Mouse (Mus musculus): ENCODE data around the gene Dcp1a. TPM values are rescaled to one million over a fixed set of nuclear protein-coding genes. Genes with fewer than 3 reads are reported as not detected.
A peak's percentile ranks its signal among the peaks of the same experiment; 100 is the strongest.
"Not testable (repeated sequence)": the region's sequence is repeated elsewhere in the genome, so short reads cannot be mapped to it uniquely, and the experiment has no call there.

Dcp1a gene
- total RNA-seq, 2 experiments from 2014 or later: 19.4 to 20.2 TPM

DNA sequence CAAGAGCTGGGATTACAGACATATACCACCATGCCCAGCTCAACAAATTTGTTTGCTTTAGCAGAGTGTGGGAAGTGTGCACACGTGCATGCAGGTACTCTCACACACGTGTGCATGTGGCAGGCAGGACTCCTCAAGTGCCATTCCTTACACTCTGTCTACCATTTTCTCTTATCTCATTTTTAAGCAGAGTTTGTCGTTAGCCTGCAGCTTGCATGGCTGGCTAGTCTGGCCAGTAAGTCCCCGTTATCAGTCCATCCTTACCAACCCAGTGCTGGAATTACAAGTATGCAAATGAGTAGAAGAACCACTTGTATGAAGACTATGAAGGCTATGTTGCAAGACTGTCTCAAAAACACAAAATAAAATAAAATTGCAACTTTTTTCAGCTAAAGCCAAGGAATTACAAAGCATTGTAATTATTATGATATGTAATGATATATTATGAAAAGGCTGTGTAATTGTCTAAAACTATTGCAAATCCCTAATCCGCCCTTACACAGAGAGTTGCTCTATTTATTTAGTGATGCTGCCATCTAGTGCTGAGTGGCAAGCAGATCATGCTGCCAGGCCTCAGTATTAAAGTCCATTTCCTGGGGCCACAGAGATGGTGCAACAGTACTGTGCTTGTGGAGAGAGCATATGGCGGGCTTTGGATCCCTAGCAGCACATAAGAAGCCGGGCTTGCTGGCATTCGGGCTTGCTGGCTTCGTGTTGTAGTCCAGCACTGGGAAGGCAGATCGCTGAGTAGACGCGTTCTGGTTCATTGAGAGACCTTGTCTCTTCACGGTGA, 36.8 kb downstream of the Dcp1a start:
- DNase-seq (ENCODE audit: extremely low spot score in 1 of 2, low spot score in 1 of 2): no peak

DNA sequence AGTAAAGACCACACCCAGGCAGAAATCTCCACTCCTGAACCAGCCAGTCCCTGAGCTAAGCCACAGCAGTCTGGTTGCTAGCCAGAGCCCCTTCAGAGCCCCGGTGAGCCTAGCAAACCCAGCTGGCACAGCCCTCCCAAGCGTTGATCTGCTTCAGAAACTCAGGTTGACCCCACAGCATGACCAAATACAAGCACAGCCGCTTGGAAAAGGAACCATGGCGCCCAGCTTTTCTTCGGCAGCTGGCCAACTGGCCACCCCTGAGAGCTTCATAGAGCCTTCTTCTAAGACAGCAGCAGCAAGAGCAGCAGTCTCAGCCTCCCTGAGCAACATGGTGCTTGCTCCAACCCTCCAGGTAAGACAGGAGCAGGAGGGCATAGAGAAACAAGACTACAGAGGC, 40.0 kb downstream of the Dcp1a start:
- no peak for DNase-seq (ENCODE audit: extremely low spot score in 1 of 2, low spot score in 1 of 2)

DNA sequence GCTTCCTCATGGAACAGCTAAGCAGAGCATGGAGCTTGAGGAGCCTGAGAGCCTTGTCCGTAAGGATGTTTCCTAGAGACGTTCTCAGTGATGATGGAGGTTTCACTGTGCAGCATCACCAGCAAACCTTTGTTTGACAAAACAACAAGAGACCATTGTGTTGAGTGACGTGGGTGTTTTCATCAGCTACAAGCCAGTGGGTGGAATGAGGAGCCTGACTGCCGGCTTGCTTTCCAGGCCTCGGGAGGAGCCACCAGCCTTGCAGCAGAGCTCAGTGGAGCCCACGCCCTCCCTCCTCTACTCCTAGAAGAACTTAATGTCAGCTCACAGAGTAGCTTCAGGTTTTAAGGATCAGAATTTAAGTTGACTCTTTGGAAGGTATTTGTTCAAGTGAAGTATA, 44.0 kb downstream of the Dcp1a start:
- no peak for DNase-seq (ENCODE audit: extremely low spot score in 1 of 2, low spot score in 1 of 2)

DNA sequence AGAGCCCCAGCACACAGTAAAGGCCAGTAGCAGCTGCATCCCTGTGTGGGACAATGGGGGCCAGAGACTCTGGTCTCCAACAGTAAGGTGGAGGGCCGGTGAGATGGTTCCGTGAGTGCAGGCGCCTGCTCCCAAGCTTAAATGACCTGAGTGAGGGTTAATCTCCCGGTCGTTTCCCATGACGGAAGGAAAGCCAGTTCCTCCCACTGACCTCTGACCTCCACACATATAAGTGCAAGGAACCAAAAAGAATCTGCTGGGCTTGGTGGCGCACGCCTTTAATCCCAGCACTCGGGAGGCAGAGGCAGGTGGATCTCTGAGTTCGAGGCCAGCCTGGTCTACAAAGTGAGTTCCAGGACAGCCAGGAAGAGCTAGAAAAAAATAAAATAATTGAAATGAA, 49.1 kb downstream of the Dcp1a start:
- DNase-seq (ENCODE audit: extremely low spot score in 1 of 2, low spot score in 1 of 2): no peak

DNA sequence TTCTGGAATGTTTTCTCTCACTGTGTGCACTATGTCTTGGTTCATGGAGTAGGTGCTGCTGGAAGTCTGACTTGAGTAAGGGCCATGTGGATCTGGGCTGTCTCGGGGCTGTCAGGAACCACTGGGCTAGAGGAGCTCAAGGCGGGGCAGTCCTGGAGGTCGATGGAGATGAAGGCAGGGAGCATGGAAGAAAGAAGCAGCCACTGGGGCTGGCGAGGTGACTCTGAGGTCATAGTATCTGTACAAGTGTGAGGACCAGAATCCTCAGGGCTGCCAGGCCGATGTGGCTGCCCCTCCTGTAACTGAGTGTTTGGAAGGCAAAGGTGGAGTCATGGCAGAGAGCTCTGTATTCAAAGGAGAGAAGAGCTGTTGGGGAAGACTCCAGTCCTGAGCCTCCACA, 49.6 kb downstream of the Dcp1a start:
- DNase-seq (ENCODE audit: extremely low spot score in 1 of 2, low spot score in 1 of 2): no peak

DNA sequence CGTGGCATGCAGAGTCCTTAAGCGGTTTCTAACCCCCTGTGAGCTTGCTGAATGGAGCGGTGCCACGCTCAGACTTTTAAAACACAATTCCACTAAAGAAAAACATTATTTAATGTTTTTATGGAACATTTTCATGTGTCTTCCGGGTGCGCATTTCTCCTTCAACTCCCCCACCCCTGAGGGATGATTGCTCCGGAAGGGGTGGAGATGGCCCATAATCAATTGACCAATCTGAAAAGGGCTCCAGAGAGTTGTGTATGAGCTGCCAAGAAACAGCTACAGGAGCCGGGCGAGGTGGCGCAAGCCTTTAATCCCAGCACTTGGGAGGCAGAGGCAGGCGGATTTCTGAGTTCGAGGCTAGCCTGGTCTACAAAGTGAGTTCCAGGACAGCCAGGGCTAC, 50.1 kb downstream of the Dcp1a start:
- DNase-seq (ENCODE audit: extremely low spot score in 1 of 2, low spot score in 1 of 2): no peak

DNA sequence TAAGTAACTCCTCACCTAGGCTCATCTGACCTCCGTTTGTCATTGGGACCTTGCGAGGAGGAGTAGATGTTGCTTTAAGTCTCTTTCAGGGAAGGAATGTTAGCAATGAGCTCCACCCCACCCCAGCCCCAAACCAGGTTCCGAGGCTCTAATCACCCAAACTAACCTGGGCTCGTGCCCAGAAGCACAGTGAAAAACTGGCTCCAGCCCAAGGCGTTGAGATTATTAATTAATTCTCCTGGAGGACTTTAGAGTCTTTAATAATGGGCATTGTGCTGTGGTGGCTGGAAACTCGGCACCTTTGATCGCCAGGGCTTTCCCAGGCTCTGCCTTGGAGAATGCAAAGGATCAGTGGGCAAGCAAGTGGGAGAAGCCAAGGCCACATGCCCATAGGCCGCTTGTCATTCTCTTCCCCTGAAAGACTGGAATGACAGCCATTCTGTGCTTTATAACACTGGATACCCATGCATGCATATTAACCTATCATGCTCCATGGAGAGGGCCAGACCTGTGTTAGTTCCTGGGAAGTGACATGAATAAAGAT, 51.5 kb downstream of the Dcp1a start:
- DNase-seq (ENCODE audit: extremely low spot score in 1 of 2, low spot score in 1 of 2): no peak

DNA sequence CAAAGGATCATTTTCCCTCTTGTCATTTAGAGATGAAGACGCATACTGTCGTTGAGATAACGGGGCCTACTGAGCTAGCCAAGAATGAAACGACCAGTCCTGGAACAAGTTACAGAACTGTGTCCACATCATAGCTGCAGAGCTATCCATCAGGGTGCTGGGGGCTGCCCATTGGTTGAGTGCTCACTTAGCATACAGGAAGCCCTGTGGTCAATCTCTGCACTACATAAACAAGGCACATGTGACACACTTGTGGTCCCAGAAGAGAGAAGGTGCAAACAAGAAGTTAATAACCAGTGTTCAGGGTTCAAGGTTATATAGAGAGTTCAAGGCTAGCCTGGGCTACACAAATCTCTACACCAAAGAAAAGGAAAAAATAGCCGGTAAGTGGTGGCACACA, 52.1 kb downstream of the Dcp1a start:
- DNase-seq (ENCODE audit: extremely low spot score in 1 of 2, low spot score in 1 of 2): no peak

DNA sequence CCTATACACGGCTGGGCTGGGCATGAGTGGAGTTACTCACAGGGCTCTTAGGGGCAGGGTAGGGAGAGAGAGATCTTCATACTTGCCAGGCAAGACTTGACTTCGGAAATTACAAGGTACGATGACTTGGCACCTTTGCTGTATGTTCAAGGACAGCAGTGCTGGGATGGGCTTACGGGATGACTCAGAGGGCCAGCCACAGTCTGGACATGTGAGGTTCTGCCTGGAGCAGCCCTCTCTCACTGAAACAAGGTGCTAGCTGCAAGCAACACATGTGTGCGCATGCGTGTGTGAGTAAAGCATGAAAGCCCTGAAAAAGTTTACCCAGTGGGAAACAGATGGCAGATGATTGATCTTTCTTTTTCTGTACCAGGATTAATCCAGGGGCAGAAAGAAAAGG, 52.6 kb downstream of the Dcp1a start:
- no peak for DNase-seq (ENCODE audit: extremely low spot score in 1 of 2, low spot score in 1 of 2)

DNA sequence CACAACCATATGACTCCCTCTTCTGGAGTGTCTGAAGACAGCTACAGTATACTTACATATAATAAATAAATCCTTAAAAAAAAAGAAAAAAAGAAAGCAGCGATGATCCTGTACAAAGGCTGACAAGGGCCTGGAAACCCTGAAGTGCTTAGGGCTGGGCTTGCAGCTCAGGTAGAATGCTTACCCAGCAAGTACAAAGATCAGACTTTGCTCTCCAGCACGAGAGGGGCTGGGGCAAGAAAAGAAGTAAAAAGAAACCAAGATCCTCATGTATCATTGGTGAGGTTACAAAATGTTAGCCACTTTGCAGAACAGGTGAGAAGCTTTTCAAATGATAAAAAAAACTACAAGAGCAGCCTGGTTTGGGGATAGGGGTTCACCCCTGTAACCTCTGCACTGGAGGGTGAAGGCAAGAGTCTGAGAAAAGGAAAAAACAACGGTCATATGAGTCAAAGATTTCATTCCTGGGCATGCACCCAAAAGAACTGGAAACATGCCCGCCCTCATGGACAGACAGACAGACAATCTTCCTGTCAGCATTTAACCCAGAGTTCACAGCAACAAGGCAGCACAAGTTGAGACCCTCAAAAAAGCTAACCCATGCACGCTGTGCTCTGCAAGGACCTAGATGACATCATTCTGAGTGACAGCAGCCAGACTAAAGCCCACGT, 54.6 kb downstream of the Dcp1a start:
- DNase-seq (ENCODE audit: extremely low spot score in 1 of 2, low spot score in 1 of 2): no peak

DNA sequence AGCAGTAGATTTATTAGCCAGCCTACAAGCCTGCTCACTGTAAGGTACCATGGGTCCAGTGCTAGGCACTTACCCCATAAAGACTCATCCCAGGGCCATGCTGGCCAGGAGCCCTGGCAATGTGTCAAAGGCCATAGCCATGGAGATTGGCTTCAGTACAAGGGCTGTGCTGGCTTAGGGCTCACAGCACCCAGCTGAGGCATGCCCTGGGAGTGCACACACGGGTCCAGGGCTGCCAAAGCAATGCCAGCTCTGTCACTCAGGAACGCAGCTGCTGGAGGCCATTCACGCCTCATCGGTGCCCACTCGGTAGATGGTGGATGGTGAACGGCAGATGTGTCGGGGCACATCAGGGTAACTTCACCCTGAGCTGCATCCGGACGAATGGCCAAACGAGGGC, 62.2 kb downstream of the Dcp1a start:
- DNase-seq (ENCODE audit: extremely low spot score in 1 of 2, low spot score in 1 of 2): peak in 1 of 2 experiments; percentile 56

DNA sequence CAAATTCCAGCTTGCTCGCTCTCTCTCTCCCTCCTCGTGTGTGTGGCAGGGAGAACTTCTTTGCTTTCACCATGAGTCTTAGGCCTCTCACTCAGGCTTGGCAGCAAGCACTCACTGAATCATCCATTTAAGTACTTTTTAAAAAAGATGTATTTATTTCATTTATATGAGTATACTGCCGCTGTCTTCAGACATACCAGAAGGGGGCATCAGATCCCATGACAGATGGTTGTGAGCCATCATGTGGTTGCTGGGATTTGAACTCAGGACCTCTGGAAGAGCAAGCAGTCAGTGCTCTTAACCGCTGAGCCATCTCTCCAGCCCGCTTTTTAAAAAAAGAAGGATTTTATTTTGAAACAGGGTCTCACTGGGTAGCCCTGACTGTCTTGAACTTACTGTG, 64.0 kb downstream of the Dcp1a start:
- not testable (repeated sequence) for DNase-seq (ENCODE audit: extremely low spot score in 1 of 2, low spot score in 1 of 2)

DNA sequence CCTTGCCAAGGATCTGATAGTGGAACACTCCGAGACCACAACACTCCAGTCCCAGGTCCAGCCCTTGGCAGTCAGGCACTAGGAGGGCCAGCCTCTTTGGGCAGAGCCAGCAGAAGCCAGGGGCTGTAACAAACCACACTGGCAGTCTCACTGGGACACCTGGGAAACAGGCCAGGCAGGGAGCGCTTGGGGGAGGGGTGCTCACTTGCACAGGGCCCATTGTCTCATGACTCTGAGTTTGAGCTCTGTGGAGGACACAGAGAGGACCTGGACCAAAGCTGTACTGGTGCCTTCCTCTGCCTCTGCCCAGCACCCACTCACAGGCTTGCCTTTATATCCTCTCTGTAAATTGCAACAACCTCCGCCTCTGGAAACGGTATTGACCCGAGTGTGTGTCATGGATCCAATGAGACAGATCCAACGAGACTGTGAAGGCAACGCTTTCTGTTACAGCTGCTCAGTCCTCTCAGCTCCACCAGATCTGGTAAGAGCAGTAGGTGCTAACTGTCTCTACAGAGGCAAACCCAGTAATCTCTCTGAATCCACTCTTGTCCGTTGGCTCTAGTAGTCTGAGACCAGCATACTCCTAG, 68.9 kb downstream of the Dcp1a start, which contains the start of gene Tkt:
Gene Tkt (plus strand): TSS at position 229 of the 590 bp plus-strand sequence.
- peak; percentile 46 to 67 for DNase-seq (ENCODE audit: extremely low spot score in 1 of 2, low spot score in 1 of 2)

DNA sequence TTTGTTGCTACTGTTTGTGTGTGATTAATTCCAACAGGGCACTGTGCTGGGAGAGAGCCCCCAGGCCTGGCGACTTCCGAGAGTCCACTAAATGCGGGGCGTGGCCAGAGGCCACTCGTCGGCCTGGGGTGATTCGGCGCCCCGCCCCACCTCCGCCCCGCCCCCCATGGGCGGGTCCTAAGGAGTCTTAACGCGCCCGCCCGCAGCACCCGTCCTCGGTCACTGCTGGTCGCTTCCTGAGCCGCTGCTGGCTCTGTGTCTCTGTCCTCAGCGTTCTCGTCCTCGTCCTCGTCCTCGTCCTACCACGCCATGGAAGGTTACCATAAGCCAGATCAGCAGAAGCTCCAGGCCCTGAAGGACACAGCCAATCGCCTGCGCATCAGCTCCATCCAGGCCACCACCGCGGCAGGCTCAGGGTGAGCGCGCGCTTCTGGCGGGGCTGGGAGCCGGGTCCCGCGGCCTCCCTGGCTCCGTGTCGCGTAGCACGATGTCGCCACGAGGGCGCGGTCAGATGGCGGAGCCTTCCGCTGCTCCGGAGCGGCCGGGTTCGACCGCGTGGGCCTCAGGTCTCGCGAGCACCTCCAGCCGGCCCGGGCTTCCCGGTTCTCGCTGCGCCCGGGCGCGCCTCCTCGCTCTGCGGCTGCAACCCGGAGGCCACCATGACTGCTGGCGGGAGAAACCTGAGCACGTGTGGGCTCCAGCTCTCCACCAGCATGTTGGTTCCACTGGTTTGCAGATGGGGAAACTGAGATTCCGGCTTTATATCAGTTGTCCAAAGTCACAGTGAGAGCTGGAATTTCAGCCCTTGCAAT, 69.8 kb downstream of the Dcp1a start:
- DNase-seq (ENCODE audit: extremely low spot score in 1 of 2, low spot score in 1 of 2): peak; percentile 84 to 86

DNA sequence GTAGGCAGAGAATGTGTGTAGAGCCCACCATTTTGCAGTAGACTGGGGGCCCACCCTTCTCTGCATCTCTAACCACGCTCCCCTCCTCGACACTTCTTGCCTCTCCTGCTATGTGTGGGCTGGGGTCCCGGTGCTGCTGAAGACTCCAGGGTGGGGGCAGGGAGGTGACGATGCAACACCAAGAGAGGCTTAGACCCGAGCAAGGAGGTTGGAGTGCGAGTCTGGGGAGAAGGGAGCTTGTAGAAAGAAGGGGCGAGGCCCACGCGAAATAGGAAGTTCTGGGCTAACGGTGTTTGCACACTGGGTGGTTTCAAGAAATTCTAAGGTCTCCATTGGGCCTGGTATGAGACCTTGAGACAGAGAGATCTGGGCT, 70.4 kb downstream of the Dcp1a start:
- DNase-seq (ENCODE audit: extremely low spot score in 1 of 2, low spot score in 1 of 2): peak in 1 of 2 experiments; percentile 23

DNA sequence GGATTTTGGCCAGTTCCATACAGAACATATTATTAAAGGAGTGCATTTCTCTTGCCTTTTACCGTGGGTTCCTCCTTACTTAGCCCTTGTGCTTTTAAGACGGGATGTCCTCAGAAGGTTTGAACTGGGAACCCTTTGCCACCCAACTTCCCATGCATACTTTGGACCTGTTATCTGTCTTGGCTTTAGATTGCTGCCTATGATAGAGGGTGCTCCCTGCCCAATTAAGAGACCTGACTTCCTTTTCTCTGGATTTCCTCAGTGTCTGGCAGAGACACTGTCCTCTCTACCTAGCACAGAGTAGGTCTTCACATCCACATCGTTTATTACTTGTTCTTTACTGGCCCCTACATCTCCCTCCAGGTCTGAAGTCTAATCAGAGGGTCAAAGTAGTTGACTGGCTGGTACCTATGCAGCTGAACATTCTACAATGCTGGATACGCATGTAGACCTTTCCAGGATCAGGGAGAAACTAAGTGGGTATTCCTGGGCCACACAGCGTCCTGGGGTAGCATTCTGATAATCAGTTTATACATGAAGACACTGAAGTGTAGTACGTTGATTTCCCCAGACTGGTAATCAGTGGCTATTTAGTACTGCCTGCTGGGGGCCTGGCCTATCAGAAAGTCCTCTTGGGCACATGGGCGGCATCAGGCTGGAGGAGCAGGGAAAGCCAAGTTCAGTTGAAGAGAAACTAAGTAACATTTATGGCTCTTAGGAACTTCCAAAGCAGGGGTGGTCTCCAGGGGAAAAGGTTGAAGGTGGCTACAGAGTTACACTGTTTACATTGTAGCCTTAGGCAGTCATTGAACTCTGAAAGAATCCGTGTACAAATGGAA, 71.1 kb downstream of the Dcp1a start:
- no peak for DNase-seq (ENCODE audit: extremely low spot score in 1 of 2, low spot score in 1 of 2)

DNA sequence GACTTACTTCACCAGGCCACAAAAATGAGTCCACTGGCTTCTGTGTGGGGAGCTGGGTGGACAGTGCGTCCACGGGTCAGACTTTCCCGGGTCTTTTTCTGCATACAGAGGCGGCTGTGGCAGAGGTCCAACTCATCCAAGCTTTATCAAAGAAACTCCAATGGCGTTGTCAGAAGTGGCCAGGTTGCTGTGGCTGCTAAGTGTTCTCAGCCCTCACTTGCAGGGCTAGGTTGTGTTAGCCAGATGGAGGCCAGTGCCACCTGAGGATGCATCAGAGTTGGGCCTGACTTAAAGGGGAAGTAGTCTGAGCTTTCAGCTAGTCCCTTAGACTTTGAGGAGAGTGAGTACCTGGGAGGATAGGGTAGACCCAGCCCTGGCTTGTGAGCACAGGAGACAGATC, 72.2 kb downstream of the Dcp1a start:
- DNase-seq (ENCODE audit: extremely low spot score in 1 of 2, low spot score in 1 of 2): no peak

DNA sequence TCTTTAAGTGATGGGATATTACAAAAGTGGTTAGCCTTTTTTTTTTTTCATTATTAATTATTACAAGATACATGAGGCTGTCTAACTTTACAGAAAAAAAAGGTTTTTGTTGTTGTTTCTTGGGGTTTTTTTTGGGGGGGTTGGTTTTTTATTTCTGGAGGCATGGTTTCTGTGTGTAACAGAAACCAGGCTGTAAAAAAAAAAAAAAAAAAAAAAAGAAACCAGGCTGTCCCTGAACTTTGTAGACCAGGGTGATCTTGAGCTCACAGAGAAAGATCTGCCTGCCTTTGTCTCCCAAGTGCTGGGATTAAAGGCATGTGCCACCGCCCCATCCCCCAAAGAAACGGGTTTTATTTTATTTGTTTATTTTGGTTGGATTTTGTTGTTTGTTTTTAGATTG, 72.6 kb downstream of the Dcp1a start:
- DNase-seq (ENCODE audit: extremely low spot score in 1 of 2, low spot score in 1 of 2): no peak

DNA sequence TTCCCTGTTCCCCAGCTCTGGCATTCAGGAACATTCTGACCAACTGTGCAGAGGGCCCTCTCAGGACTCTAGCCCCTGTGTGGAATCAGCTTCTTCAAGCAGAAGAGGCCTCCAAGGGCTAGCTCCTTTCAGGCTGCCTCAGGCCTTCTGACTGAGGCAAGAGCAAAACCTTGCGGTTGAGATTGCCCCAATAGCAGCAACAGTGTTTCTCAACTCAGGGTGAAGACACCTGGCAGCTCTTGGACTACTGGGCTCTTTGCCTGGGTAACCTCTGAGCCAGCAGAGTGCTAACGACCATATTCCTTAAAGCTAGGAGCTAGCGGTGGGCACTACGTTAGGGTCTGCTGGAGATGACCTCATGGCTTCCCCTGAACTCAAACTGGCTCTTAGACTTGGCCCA, 73.8 kb downstream of the Dcp1a start:
- no peak for DNase-seq (ENCODE audit: extremely low spot score in 1 of 2, low spot score in 1 of 2)

DNA sequence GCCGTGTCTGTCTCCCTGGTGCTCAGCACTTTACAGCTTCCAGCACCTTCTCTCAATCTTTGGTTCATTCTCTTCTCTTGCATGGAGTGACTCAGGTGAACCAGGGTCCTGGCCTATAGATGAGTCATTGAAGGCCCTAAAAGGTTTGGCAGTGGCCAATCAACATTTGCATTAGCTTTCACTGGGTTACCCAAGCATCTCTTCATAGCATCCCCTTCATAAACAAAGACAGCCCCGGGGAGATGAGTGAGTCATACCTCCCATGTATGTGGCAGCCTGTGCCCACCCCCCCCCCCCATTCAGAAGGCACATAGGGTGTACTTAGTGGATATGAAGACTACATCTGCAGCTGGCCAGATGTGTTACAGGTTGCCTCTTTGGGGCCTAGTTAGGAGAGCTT, 77.3 kb downstream of the Dcp1a start:
- no peak for DNase-seq (ENCODE audit: extremely low spot score in 1 of 2, low spot score in 1 of 2)
